Mouse (Mus musculus) urinary bladder, postnatal 14 days (tissue): ENCODE measurements at regions not wholly inside any gene's neighbourhood (a gene's known extent, or its start where the extent isn't known, plus 50 kb on each side); places are given as distances from the start of the nearest gene placed in this dataset.

Experiments used
- DNase-seq: peaks from one replicate; pipeline ENCODE4 v3.0.0; 2021; ENCODE audit warnings: low spot score

GRCm38 (mm10) chr11:114551262-114551661 lies 117.1 kb upstream of the Rpl38 start:
- no peak for DNase-seq

DNA sequence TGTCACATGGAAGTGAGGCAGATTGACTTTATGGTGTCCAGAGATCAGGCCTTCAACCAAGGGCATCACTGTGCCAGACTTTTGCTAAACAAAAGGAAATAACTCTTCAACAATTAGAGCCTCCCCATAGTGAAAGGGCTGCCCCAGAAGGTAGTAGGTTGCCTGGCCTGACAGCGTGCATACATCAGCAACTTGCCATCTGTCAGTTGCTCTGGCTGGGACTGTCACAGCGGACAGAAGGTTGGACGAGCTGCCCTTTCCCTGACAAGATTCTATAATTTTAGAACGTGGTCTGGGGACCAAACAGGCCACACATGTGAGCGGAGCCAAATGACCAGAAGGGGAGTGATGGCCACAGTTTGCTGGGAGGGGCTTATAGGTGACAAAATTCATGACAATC lies 119.7 kb upstream of the Rpl38 start:
- DNase-seq, result no peak

DNA sequence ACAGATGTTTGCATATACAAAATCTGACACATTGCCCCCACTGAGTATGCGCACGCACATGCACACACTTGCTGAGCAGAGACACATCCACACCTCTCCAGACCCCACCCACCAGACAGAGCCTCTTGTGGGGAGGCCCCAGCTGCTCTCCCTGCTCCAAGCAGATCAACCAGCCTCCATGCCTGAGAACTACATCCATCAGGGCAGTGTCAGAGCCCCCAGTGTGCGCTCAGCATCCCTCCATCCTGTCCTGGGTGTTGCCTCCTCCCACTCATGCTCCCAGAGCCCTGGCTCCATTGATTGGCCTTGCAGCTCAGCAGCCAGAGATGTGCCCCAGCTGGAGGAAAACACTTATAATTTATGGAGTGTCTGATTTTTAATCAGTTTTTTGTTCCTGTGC lies 124.1 kb upstream of the Rpl38 start:
- DNase-seq, result no peak

GRCm38 (mm10) chr11:114542167-114542566 lies 126.2 kb upstream of the Rpl38 start:
- DNase-seq, result no peak

DNA sequence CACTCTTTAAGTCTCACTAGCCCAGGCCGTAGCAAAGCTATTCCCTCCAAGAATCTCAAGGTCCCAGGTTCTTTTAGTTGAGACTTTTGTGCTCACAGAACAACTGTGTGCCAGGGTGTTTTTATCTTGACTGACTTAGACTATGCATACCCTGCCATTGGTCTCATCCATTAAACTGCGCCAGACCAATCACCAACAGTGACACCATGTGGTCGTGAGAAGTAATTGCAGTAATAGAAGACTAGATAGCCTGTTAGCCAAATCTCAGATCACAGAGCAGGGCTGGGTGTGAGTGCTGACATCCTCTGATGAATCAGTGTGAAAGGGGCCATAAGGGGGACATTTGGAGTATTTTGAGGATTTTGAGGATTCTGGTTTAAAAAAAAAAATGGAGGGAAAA lies 127.8 kb upstream of the Rpl38 start:
- no peak for DNase-seq

DNA sequence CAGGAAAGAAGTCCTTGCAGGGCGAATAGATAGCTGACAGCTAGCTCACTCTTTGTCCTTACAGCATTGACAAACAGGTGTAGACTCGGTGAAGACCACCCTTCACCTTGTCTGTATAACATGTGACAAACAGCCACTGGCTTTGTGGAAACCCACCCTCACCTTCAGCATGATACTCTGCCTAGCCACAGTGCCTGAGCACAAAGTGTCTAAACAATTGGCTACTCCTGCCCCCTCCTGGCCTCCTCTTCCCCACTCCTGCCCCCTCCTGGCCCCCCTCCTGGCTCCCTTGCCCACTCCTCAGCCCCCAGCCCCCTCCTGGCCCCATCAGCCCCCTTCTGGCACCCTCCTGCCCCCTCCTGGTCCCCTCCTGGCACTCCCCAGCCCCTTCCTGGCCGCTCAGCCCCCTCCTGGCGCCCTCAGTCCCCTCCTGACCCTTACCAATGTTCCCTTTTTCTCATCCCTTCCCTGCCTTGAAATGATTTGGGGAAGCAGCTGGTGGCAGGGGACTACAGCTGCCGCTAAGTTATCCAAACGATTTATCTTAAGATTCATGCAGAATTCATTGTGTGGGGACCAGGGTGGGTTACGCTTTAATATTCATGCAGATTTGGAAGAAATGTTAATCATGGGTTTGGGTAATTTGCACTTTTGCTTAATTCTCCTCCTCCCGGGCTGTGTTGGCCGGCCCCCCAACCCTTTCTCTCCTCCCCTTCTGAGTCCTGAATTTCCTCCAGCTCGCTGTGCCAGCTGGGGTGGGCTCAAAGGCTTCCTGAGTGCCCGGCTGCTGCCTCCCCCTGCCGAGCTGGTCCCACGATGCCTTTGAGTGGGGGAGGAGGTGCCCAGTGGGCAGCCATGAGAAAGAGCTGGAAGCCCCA lies 131.5 kb upstream of the Rpl38 start:
- DNase-seq, result no peak

- DNase-seq, result no peak
Observed at GRCm38 (mm10) chr11:114535900-114536299, 132.4 kb upstream of the Rpl38 start.

GRCm38 (mm10) chr11:114534436-114534835 lies 133.9 kb upstream of the Rpl38 start:
- no peak for DNase-seq

DNA sequence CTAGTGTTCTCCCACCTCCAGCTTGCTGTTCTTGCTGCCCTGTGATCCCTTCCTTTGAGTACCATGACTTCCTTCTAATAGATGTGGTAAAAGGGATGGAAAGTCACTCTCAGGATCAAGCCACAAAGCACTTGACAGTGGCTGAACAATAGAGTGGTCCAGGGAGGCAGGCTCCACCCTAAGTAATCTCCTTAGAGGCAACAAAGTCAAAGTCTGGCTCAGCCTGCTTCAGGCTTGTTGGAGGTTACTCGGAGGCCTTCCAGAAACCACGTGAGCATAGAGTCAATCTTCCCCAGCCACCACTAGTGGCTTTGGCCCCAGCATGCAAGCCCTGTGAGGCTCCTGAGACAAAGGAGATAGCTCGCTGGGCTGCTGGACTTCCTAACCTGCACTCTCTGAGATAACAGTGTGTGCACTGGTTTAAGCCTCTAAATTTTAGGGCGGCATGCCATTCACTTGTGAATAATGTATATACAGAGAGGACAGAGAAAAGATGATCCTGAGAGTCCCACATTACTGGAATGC lies 137.0 kb upstream of the Rpl38 start:
- no peak for DNase-seq

GRCm38 (mm10) chr11:114528937-114529772 lies 139.2 kb upstream of the Rpl38 start:
- DNase-seq, result no peak

DNA sequence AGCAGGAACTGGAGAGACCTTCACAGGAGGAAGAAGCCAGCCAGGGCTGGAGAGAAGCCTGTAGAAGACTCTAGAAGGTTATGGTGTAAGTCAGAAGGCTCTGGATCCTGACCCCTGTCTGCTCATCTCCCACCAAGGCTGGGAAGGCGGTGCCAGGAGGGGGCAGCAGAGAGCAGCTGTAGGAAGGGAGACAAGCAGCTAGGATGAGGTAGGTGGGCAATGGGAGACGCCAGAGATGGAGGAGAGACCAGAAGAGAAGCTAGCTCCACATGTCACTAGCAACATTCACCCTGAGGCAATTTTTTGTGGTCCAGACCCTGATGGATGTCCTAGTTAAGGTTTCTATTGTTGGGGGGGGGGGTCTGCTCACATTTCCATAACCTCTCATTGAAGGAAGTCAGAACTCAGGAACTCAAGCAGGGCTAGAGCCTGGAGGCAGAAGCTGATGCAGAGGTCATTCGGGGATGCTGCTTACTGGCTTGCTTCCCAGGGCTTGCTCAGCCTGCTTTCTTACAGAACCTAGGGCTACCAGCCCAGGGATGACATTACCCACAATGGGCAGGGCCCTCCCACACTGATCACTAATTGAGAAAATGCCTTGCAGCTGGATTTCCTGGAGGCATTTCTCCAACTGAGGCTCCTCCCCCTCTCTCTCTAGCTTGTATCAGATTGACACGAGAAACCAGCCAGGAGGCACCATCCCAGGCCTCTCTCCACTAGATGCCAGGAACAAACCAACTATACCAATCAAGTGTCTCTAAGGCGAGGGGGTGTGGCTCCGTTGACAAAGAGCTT lies 144.7 kb upstream of the Rpl38 start:
- peak; percentile 71 for DNase-seq

- DNase-seq, result no peak
Observed at GRCm38 (mm10) chr11:114515278-114515677, 153.0 kb upstream of the Rpl38 start.

GRCm38 (mm10) chr11:114514126-114514525 lies 154.2 kb upstream of the Rpl38 start:
- DNase-seq, result no peak

DNA sequence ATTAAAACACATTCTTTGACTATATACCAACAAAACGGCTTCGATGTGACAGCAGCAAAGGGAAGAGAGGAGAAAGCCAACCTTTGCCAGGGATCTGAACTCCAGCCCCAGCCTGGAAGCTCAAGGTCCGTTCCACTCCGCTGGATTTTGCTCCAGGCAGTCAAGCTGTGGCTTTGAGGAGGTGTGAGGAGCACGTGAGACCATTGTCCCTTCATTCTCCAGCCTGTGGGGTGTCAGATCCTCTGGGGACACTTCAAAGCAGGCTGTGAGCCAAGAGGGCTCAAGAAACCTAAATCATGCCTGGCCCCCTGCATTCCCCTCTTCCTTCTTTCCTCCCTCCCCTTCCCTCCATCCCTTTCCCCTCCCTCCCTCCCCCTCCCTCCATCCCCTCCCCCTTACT lies 154.9 kb upstream of the Rpl38 start:
- no peak for DNase-seq

DNA sequence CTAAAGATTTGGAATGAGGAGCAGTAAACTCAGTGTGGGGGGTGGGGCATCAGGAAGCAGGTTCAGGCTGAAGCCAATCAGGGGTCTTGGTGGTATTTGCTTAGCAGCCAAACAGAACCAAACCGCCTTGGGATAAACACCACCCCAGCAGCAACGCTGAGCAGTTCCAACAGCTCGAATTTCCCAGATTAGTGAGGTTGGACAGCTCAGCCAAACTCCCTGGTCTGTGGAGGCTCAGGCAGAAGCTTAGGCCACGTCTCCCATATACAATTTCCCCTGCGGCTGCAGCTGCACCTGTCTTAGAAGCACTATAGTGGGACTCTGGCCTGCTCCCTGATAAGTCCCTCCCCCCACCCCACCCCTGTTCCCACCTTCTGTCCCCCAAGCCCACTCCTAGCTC lies 156.3 kb upstream of the Rpl38 start:
- no peak for DNase-seq

- DNase-seq, result no peak
Observed at GRCm38 (mm10) chr11:114502562-114502961, 165.8 kb upstream of the Rpl38 start.

DNA sequence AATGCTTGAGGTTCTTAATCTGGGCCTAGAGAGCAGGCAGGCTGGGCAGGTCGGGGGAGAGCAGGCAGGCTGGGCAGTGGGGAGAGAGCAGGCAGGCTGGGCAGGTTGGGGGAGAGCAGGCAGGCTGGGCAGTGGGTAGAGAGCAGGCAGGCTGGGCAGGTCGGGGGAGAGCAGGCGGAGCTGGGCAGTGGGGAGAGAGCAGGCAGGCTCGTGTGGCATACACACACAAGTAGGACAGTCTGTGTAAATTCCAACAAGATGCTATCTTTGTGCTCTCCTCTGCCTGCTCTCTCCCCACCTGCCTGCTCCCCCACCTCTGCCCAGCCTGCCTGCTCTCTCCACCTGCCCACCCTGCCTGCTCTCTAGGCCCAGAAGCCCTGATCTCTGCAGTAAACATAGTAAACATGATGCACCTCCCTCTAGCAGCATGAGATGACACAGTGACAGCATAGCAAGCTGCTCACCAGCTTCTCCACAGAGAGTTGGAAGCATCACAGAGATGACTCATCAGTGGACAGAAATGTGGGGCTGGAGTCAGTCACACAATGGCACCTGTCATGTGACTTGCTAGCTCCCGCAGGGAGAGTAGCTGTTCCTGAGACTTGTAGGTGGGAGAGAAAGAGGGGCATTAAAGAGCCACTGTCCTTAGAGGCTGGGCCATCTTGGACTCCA lies 166.3 kb upstream of the Rpl38 start:
- no peak for DNase-seq

DNA sequence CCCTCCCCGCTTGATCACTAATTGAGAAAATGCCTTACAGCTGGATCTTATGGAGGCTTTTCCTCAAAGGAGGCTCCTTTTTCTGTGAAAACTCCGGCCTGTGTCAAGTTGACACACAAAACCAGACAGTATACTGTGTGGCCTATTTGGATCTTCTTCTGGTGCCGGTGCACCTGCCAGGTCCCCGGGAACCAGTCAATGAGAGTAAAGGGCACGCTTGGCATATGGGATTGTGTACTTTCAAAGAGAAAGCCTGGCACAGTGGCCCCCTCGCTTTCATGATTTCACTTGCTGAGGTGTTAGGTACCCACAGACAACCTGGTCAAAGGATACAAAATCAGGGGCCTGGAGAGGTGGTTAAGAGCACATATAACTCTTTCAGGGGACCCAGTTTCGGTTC lies 167.9 kb upstream of the Rpl38 start:
- DNase-seq, result no peak

DNA sequence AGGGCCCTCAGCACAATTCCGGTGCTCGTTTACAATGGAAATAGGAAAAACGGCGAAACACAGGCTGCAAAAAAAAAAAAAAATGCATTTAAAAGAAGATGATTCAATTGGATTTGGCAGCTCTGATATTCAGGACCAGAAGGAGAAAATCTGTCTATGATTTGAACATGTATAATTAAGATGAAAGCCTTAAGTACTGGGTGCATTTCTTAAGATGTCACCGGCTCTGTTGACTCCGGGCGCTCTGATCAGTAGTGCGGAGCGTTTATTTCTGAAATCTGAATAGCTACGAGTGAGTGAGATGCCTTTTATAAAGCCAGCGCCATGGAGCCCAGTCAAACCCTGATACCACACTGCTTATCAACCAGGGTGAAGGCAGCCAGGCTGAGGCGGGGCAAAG lies 168.7 kb upstream of the Rpl38 start:
- DNase-seq, result no peak

GRCm38 (mm10) chr11:114495520-114495921 lies 172.8 kb upstream of the Rpl38 start:
- no peak for DNase-seq

DNA sequence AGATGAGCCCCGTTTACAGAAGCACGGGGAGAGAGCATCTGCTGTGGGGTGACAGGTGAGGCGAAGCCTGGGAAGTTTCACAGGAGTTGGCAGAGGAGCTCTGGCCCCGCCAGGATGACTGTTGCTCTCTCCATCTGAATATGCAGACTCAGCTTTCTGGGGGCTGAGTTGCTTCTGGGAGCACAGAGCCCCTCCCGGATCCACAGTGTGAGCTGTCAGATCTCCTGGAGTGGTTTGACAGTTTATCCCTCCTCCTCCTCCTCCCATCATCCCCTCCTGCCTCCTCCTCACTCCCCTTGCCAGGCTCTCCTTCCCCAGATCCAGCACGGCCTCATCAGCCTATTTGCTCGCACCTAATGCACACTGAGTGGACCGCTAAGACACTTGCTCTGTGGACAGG lies 181.9 kb upstream of the Rpl38 start:
- DNase-seq, result no peak

DNA sequence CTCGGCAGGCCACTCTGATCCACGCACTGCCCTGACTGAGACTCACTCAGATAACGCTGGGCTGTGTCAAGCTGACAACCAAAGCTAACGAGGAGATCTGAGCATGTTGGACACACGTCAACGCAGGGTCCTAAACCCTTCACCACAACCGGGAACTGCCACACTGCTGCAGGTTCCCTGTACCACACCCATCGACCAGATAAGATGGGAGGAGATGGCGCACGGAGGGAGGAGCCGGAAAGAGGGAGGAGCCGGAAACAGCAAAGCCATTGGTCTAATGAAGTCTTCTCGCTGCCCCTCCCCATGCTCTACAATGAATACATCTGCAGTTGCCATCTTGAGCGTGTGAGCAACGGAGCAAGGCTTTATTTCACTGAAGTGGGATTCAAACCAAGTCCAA lies 182.9 kb upstream of the Rpl38 start:
- DNase-seq, result no peak
